Mouse (Mus musculus) CD4-positive, CD25-positive, alpha-beta regulatory T cell, adult 2 months (primary cell): ENCODE results near the gene Mapkap1.

Experiments
- DNase-seq: peaks from one replicate; pipeline ENCODE4 v3.0.0-alpha.2; 2012; ENCODE audit warnings: low read depth, low spot score

Gene Mapkap1

DNA sequence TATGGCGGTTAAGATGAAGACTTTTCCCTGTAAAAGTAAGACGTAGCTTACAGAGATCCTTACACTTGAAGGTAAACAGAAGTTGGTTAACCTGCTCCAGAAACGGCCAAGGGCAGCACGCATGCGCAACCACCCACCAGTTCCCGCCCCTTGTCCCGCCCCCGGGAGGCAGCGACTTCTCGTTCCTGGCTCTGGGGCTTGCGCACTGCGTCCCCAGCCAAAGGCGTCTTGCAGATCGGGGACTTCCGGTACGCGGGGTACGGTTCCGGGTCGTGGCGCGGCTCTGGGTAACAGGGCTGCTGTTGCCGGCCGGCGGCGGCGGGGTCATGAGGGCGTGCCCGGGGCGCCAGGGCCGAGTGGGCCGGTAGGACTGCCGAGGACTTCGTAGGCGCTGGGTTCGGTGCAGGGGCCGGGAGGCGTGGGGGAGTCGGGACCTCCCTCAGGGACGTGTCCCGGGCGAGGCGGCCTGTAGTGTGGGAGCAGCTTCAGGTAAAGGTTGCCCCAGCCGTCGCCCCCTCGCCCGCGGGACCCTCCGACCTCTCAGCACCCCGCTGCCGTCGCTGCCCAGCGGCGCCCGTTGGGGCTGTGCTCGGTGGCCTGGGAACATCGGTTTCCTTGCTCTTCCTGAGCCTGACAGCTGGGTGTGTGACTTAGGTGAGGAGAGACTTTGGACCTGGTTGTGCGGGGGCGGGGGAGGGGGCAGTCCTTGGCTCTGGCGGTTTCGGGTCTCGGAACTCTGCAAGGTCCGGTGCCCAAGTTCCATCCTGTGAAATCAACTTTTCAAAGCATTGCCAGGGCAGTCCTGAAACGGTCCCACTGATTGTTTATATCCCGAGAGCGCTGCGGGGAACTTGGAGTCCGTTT, at the start of gene Mapkap1:
Gene Mapkap1, plus strand, starts transcription at position 171 of the 864 bp plus-strand sequence.
- DNase-seq, result peak; percentile 98

DNA sequence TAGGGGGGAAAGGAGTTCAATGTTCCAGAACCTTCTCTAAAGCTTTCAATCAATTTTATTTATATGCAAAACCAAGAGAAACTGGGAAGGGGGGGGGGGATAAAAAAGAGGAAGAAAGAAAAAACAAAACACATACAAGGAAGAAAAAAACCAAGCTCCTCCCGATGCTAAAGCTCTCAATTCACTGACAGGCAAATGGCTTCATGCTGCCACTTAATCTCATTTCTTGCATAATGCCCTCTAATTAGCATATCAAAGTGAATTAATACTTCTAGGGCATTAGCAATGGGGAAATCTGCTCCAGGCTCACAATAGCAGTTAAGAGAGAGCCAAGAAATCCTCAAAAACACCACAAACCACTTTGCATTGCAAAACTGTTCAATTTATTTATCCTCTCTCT, 42.9 kb upstream of the Mapkap1 start:
- no peak for DNase-seq

DNA sequence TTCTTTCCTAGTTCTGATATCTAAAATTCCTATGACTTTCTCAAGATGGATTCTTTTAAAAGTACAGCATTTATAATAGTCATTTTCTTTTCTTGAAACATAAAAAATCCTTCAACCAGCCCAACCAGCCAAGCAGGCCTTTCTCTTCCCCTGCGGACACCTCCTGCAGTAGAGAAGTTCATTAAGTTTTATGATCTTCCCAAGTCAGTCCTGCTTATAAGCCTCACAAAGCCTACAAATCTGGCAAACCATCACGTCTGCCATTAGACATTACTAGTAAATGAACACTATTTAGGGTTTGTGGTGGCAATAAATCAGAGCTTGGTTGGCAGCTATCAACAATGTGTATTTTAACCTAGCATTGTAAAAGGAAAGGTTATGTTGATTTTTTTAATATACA, 39.5 kb upstream of the Mapkap1 start:
- no peak for DNase-seq

DNA sequence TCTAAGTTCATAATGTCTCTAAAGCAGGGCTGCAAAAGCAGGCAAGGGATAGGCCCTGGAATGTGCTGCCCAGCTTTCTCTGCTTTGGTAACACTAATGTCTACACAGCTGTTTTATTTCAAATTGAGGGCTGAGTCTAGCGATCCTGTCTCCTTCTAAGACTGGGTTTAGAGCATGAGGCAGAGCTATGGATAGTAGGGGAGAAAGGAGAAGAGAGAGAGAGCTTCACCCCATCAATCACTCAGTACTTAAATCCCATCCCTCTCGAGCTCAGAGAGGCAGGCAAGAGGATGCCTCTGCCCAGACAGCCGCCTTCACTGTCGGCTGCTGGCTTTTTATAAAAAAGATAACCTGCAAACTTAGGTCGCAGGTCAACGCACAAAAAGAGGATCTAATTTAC, 38.2 kb upstream of the Mapkap1 start:
- no peak for DNase-seq

DNA sequence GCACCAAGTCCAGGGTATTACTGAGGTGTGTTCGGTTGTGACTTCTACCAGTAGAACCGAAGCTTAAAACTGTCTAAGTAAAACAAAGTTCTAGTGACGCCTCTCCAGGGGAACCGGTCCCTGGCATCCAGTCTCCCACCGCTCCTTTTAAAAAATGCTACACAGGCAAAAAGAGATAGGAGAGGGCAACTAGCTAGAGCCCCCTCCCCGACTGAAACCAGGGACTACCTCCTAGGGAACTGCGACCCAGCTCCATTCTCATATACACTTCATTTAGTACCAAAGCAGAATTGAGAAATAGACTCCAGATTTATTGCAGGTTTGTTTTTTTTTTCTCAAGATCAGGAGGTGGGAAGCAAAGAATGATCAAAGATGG, 36.2 kb upstream of the Mapkap1 start:
- DNase-seq, result no peak

DNA sequence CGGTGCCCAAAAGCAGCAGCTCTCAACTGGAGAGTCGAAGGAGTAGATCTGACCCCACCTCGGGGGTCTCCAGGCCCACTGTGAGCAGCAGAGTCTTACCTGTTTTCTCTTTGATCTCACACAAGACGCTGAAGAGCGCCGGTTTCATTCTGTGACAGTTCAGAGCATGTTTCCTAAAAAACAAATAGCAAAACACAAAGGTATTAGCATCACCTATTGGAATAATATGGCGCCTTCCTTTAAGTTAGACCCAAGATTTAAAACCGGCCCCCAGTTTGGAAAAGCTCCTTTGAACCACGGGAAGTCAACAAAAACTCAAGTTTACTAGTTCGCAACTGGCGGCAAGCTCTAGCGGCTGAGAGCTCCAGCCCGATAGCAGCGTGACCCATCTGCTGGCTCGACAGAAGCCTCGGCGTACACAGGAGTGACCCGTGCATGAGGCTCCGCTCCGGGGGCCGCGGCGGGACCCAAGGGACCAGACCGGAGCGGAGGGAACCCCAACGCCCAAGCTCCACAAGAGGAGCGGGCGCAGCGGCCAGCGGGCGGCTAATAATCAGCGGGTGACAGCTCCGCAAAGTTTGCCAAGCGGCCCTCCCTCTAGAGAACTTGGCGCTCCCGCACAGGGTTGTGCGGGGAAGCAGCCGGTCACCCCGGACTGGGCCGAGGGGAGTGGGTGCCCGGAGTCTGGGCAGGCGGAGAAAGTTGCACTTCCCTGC, 35.7 kb upstream of the Mapkap1 start:
- DNase-seq, result peak; percentile 34

DNA sequence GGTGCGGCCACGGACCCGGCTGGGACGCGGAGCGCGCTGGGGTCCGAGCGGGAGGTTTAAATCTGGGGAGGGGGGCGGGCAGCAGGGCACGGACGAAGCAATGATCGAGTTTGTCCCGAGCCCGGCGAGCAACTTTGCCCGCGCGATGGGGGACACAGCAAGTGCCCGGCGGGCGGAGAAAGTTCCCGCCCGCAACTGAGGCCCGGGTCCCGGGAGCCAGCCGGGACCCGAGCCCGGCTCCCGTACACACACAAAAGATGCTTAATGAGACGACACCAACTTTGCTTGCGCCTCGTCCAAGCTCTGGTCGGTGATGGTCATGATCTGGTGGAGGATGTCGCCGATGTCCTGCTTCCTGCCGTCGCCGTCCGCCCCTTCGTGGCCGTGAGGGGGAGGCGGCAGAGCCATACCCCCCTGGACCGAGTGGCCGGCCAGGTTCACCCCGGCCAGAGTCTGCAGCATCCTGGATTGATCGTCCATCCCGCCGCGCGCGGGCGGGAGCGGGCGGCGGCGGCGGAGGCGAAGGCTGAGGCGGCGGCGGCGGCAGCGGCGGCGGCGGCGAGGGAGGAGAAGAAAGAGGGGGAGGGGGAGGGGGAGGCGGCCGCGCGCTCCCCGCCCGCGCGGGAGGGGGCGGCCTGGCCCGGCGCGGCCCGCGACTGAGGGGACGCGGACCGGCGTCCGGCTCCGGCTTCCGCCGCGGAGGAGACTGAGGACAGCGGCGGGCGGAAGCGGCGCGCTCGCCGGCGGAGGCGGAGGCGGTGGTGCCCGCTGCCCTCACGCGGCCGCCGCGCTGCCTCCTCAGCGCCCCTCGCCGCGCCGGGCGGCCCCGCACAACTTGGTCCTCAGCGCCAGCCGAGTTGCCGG, 34.9 kb upstream of the Mapkap1 start:
- DNase-seq, result peak; percentile 73

DNA sequence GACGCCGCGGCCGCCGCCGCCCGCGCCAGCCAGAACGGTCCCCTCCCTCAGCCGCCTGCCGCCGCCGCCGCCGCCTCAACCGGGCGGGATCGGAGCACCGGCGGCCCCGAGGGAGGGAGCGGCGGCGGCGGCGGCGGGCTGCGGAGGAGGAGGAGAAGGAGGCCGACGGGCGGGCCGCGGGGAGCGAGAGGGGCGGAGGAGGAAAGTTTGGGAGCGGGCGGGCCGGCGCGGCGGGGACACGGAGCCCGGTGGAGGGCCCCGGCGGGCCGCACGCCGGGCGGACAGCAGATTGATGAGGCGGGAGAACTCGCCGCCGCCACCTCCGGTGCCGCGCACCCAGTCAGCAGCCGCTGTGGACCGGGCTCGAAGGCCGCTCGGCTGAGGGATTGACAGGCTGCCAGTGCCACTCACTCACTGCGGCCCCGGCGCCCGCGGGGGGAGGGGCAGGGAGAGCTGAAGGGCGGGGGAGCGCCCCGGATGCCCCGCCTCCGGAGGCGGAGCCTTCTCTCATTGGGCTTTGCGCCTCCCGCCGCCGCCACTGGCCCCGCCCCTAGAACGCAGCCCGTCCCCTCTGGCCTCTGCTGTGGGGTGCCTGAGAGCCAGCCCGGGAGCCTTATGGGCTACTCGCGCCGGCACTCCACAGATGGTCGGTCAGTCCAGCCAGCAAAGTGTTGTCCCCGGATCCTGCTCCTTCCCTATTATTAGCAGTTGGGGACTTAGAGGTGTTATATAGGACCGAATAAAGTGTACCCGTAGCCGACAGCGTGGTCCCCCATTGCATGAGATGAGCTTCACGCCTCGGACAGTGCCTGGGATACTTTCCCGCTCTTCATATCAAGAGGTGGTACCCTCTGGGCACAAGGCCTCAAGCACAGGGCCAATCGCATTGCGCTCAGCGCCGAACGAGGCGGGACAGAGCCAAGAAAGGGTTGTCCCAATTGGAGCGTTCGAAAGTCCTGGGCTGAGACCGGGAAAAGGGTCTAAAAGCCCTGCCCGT, 34.0 kb upstream of the Mapkap1 start, which contains the start of gene Pbx3:
Gene Pbx3, minus strand, starts transcription at position 838 of the 997 bp plus-strand sequence.
- peak; percentile 96 for DNase-seq

DNA sequence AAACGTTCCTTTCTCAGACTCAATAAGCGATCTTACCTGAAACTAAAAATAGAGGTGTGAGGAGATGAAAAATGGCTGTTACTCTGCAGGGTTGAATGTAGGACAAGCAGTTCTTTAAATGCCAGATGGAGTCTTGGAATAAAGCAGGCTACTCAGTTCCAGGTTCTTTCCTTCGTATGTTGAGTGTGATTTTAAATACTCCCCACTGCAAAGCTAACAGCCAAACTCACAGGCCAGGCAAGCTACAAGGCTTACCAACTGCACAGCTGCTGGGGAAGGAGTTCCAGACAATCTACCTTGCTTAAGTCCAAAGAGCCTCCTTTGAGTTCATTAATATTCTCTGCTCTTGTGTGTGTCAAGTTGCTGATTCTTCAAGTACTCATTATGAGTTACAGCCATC, 32.7 kb upstream of the Mapkap1 start:
- no peak for DNase-seq

DNA sequence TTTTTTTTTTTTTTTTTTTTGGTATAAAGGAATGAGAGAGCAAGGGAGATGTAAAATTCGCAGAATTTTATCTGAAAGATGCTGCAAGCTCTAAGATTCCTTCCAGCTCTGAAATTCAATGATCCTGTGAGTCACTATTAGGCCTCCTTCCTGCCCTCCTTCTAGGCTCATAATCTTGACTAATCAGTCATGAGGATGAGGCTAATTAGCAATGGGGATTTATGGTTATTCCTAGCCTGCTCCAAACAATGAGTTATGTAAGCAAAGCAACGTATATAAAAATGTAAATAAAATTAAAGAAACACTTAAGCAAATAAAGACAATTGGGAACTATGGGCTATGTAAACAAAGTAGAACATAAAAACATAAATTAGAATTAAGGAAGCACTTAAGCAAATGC, 32.2 kb upstream of the Mapkap1 start:
- DNase-seq, result no peak

DNA sequence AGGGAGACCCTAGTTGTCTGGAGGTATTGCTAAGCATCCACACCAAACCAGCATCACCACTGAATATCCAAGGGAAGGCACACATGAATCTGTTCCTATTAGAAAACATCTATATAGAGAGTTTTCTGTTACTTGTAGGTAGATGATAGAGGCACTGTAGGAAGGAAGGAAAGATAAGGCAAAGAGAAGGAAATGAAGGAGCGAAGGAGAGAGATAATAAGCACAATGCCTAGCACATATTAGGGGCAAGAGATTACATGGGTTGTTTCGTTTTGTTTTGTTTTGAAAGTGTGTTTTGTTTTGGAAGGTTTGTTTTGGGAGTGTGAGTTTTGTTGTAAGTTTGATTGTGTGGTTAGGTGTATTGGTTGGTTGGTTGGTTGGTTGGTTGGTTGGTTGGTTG, 27.6 kb upstream of the Mapkap1 start:
- DNase-seq, result no peak

DNA sequence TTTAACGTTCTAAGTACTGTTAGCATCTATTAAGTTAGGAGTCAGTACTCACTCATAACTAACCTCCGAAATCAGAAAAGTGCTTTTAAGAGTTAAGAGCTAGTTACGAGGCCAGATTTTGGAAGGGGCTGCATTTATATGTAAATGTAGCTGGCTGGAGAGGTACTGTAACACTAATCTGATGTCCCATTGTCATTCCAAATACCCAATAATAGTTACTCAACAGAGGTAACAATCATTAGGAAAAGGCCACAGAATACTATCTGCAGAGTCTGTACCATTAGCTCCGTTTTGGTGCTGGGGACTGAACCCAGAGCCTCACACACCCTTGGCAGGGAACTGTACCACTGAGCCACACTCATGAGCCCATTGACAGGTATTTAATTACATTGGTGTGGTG, 7.0 kb upstream of the Mapkap1 start:
- no peak for DNase-seq

DNA sequence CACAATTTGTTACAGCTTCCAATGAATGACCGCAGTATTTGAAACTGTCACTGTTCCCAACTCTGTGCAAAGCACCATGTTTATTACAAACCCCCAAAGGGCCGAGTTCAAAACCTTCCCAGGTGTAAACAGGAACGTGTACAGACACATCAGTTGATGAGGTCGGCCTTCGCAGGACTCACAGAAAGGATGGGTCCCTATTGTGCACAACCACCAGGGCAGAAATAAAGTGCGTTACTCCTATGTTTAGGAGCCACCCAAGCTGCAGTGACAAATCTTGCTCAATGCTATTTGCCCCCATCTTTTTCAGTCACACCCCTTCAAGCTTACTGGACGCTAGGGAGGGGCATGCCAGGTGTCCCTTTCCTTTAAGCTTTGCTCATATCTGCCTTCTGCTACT, 1.0 kb downstream of the Mapkap1 start:
- DNase-seq, result peak; percentile 7

DNA sequence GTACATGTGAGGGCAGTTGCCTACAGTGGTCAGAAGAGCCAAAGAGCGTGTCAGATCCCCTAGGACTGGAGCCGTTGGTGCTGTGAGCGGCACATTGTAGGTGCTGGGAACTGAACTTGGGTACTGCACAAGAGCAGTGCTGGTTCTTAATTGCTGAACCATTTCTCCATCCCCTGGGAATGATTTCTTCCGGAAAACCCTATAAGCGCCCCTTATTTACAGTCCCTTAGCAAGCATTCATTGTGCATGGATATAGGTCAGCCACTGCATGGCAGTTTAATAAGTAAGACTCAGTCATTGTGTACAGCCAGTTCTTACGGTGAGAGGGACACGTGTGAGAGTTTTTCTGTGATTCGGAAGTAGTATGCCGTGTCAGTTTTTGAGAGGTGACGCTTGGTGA, 1.8 kb downstream of the Mapkap1 start:
- no peak for DNase-seq

DNA sequence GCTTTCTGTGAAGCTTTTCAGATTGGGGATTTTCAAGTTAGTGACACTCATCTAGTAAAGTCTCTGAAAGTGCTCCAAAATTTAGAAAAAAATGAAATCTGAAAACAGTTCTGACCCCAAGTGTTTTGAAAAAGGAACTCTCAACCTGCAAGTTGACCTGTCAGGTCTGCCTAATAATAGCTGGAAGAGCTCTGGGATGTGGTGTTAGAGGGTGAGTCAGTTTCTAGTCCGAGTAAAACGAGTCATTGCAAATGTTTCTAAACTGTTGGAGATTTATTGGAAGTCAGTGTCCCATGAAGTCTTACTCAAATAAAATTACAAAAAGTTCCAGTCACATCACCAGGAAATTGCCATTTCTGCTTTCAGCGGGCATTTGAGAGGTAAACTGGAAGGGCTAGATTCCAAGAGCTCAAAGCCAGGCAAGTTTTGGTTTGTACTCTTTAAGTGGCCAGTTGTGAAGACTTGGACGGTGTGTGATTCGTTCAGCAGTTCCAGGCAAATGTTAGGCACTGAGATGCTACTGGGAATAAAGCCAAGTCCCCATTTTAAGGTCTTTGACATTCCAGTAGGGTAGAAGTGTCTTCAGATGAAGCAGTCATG, 3.3 kb downstream of the Mapkap1 start:
- no peak for DNase-seq

DNA sequence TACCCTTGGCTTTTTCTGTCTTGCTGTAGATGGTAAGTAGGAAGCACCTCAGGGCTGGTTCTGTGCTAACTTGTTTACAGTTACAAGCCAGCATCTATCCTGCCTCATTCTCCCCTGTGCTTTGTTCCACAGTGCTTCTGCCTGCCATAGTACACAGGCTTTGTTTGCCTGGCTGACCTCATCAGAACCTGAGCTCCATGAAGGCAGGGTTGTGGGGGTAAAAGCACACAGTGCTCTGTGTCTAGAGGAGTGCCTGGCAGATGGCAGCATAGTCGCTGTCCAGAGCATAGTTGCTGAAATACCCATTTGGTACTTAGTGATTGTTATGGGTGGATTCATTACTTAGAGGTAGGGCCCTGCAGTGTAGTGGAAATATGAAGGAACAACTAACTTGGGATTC, 13.7 kb downstream of the Mapkap1 start:
- DNase-seq, result no peak

DNA sequence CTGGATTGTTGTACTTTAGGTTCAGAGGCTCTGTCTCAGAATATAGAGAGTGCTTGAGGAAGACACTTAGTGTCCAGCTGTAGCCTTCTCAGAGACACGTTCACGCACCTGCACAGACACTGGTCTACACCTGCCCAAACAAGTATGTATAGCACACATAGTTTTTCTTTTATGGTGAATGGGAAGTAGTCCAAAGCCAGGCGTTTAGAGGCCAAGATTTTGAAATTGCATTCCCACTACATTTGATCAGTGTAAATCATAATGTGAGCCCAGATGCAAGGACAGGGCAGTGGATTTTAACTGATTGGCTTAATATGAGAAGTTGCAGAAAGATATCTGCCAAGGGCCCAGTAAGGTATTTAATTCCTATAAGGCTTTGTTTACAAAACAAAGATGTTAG, 17.6 kb downstream of the Mapkap1 start:
- no peak for DNase-seq

DNA sequence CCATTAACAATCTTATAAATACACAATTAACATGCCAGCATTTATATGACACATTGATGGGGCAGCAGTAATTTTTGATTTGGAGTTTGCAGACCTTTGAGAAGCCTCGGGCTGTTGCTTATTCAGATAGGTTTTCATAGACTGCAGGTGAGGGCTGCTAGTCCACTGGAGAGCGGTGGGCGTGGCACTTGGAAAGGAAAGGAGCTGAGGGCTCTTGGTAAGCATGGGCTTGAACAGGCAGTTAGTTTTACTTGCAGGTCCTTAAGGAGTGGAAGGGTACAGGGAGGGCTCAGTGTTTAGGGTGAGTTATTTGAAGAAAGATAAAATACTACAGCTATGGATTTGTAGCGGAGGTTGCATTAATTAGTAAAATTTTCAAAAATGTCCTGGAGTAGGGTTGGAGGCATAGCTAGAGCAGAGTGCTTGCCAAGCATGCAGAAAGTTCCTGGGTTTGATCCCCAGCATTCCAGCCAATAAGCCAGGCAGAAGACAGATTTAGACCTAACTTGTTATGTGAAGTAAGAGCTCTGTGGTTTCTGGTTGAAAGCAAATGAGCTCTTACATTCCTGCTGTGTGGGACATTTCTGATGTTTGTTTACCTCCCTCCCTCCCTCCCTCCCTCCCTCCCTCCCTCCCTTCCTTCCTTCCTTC, 19.1 kb downstream of the Mapkap1 start:
- no peak for DNase-seq

DNA sequence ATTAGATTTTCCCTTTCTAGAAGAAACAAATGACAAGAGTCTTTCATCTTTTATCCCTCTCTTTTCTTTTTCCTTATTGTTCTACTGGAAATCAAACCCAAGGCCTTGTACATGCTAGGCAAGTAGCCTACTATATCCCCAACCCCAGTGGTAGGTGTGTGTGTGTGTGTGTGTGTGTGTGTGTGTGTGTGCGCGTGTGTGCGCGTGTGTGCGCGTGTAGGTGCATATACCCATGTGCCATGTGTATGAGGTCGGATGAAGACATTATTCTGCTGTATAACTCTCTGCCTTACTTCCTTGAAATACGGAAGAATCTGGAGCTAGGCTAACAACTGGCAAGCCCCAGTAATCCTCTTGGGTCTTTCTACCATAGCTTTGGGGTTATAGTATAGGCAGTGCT, 24.1 kb downstream of the Mapkap1 start:
- no peak for DNase-seq
